Mouse (Mus musculus) retina, postnatal 1 day (tissue): Measurements from ENCODE around the gene Tmed6.
"Not testable (repeated sequence)": the region's sequence is repeated elsewhere in the genome, so short reads cannot be mapped to it uniquely, and the experiment has no call there.

Experiments used
- DNase-seq: peaks from one replicate; pipeline ENCODE4 v3.0.0-alpha.2; 2012

Gene Tmed6

DNA sequence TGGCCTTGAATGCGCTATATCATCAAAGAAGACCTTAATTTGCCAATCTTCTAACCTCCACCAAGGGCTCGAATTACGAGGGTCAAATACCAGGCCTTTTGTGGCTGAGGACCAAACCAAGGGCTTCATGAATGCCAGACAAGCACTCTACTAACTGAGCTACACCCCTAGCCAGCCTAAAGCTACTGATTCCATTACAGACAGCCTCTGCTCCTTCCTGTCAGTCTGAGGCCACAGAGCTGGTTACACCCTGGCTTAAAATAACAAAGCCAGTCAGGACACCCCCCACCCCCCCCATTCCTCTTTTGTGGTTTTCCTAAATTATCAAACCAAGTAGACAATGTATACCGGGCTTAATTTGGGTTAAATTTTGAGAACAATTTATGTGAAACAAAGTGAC is 8.3 kb upstream of the Tmed6 start:
- no peak for DNase-seq

DNA sequence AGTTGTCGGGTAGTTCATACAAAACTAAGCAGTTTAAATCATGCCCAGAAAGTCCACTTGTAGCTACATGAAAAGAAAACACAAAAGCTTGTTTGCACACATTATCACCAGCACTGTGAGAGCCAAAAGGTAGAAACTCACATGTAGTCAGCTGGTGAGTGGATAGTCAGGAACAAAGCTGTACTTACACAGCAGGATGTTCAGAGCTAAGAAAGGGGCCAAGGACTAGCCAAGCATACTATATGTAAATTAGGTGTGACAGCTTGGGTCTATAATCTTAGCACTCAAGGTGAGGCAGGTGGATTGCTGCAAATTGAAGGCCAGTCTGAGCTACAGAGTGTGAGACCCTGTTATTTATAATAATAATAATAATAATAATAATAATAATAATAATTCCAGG is 2.8 kb downstream of the Tmed6 start:
- no peak for DNase-seq

DNA sequence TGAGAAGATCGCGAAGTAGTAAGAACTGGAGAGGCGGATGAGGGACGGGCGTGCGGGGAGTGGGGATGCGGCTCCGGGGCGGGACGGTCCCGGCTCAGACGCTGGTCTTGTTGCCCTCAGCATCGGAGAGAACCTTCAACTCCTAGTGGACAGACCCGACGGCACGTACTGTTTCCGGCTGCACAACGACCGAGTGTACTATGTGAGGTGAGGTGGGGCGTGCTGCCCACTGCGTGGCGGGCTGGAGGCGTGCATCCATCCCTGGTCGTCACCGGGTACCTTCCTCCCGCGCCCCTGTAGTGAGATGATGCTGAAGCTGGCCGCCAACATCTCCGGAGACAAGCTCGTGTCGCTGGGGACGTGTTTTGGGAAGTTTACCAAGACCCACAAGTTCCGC is 8.5 kb downstream of the Tmed6 start:
- no peak for DNase-seq

DNA sequence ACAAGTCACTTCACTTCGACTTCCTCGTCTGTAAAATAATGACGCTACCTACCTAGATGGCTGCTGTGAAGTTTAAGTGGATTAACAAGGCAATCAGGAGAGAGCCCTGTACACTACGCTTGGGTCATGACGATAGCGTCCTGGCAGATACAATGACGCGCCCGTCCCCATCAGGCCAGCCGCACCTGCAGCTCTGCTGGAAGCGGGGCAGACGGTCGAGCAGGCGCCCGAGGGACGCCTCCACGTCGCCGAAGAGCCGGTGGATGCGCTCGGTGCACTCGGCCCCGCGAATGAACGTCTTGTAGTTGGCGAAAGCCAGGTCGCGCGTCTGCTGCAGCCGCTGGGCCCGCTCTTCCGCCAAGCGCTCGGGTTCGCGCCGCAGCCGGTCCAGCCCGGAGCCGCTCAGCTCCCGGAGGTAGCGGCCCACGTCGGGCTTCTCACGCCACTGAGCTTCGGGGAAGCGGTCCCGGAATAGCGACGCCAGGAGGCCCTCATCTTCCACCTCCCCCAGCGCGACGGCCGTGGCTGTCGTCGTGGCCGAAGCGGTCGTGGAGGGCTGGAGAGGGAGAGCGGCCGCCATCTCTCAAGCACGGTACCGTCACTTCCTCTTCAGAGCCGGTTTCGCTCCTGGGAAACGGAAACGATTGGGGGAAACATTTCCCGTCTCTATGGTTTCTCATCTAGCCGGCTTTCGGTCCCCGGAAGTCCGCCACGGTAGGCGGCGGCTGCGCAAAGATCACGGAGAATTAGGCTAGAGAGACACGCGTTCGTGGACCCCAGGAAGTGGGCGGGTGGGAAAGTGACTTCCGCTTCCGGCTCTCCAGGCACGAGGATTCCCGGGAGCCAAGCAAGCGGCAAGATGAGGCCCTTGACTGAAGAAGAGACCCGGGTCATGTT is 9.1 kb downstream of the Tmed6 start, which contains the start of the genes Cog8 and Nip7:
Gene Cog8, minus strand, starts transcription at position 614 of the 897 bp plus-strand sequence.
Gene Nip7, plus strand, starts transcription at position 802 of the 897 bp plus-strand sequence.
- DNase-seq: peak; percentile 99

GRCm38 (mm10) chr8:107052046-107052445 is 13.4 kb downstream of the Tmed6 start:
- DNase-seq: no peak

DNA sequence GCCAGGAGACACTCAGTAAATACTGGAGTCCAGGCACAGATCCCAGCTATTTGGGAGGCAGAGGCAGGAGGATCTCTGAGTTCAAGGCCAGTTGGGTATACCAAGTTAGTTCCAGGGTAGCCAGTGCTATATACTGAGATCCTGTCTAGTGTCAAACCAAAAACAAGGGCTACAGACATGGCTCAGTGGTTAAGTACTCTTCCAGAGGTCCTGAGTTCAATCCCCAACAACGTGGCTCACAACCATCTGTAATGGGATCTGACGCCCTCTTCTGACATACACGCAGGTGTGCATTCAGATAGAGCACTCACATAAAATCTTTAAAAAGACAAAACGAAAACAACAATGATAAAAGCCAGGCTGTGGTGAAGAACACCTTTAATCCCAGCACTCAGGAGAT is 16.0 kb downstream of the Tmed6 start:
- no peak for DNase-seq

GRCm38 (mm10) chr8:107048061-107048941 is 17.1 kb downstream of the Tmed6 start, which contains the start of gene Pdf:
Gene Pdf (minus strand): TSS chr8:107048614.
- DNase-seq: peak; percentile 87

DNA sequence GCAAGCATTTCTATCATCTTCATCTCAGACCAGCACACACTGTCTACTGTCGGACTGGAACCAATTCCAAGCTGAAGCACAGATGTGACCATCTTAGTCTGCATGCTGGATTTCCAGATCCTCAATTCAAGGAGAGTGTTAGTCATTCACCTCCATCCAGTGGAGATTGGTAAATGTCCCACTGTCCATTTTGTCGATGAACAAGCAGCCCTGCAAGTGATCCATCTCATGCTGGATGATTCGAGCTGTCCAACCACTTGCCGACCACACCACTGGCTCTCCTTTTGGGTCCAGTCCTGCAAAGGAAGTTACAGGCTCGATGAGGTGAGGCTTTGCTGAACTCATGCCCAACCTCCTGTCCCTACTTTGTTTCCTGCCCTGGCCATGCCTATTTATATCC is 18.5 kb downstream of the Tmed6 start:
- no peak for DNase-seq

- no peak for DNase-seq
Measured at GRCm38 (mm10) chr8:107045478-107045877, 20.0 kb downstream of the Tmed6 start.

DNA sequence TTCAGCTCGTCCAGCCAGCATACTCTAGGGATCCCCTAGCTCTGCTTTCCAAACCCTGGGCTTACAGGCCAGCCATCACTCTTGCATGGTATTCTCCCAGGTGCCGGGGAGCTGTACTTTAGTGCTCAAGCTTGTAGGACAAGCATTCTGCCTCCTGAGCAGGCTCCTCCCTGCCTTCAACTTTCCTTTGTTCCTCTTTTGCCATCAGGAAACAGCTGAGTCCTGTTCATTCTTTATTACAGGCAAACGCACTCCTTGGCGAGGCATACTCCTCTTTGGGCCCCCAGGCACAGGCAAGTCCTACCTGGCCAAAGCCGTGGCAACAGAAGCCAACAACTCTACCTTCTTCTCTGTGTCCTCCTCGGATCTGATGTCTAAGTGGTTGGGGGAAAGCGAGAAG is 24.8 kb downstream of the Tmed6 start:
- DNase-seq: no peak

DNA sequence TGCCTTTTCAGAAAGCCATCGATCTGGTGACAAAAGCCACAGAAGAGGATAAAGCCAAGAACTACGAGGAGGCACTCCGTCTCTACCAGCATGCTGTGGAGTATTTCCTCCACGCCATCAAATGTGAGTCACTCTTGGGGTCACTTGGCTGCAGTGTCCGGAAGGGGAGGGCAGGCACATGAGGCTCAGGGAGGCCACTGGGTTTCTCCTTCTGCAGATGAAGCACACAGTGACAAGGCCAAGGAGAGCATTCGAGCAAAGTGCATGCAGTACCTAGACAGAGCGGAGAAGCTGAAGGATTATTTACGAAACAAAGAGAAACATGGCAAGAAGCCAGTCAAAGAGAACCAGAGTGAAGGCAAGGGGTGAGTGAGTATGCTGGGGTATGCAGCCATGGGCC is 28.8 kb downstream of the Tmed6 start:
- no peak for DNase-seq

GRCm38 (mm10) chr8:107035641-107036040 is 29.8 kb downstream of the Tmed6 start:
- DNase-seq: no peak

DNA sequence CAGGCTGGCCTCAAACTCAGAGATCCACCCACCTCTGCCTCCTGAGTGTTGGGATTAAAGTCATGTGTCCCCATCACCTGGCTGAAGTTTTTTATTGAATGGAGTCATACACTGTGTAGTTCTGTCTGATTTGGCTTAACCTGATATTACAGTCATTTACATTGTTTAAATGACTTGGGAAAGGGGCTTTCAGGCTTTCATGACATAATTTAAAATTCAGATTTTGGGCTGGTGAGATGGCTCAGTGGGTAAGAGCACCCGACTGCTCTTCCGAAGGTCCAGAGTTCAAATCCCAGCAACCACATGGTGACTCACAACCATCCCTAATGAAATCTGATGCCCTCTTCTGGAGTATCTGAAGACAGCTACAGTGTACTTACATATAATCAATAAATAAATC is 31.8 kb downstream of the Tmed6 start:
- DNase-seq: not testable (repeated sequence)

DNA sequence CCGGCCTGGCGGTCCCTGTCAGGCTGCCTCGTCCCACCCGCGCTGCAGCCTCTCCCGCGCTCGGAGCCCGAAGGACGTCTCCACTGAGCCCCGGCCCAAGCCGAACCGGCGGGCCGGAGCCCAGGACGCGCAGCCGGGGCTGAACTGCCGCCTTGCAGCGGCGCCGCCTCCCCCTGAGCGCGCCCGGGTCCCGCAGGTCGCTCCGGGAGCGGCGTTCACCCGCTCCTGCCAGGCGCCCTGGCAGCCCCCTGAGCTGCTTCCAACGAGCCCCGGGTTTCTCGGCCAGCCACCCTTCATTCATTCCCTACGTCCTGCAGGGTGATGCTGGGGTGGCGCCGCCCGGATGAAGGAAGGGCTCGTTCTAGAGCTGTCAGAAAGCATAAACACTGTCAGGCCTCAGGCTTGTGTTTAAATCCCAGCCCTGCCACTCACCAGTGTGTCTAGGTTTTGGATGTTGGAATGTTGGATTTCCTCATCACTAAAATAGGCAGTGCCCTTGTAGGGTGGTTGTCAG is 33.8 kb downstream of the Tmed6 start:
- DNase-seq: peak; percentile 38

GRCm38 (mm10) chr8:107030650-107031576 is 34.5 kb downstream of the Tmed6 start, which contains the start of gene Vps4a:
Gene Vps4a (plus strand): TSS chr8:107031222.
- peak; percentile 95 for DNase-seq

DNA sequence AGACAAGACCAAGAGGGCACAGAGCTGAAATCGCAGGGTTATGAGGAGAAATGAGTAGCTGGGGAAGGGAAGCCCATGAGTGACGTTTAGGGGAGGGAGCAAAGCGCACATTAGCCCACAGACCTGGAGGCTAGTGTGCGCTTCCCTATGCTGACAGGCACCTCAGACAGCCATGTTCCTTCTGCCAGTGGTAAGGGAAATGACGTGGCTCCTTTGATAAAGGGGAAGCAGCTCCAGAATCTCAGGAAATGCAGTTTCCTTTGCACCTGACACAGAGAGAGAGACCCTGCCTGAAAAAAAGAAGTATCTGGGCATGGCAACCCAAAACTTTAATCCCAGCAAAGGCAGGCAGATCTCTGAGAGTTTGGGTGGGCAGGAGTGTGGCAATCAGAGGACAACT is 35.4 kb downstream of the Tmed6 start:
- DNase-seq: no peak

- no peak for DNase-seq
Measured at GRCm38 (mm10) chr8:107029310-107029709, 36.1 kb downstream of the Tmed6 start.

DNA sequence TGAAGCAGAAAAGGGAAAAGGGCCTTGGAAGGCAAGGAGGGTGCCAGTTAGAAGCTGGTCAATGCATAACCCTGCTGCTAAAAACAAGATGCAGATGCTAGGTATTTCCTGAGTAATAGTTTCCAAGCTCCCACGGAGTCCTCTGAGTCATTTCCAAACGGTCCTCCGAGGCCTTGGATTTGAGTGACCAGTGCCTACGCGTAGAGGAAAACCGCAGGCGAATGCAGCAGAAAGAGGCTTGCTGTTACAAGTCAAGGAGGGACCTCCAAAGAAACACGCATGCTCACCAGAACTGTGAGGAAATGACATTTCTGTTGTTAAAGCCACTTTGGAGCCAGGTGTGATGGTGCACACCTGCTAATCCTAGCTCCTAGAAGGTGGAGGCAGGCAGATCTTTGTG is 42.0 kb downstream of the Tmed6 start:
- DNase-seq: no peak

DNA sequence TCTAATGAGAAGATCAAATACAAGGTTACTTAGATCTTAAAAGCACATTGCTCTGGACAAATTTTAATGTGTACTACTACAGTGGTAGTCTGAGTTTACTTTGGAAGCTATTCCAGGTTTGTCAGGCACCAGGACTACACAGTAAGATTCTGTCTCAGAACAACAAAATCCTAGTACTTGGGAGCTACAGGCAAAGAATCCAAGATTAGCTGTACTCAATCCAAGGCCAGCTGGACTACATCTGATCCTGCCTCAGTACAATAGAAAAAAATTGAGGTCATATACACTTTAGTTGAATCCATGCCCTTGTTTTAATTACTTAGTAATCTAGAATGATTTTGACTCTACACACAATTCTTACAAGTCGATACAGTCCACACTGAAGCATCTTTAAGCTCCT is 50.5 kb downstream of the Tmed6 start:
- DNase-seq: no peak

GRCm38 (mm10) chr8:107012666-107013065 is 52.8 kb downstream of the Tmed6 start:
- DNase-seq: no peak
